ENCODE assay signal across 16 mouse cellular contexts in genomic region chr11:120887502-120887901, GRCm38 (mm10). TPM values are rescaled to one million over a fixed set of nuclear protein-coding genes. Genes with fewer than 3 reads are reported as not detected.
DNase-seq lines count a peak whose midpoint lies in the region; TF ChIP-seq lines count a peak whose summit lies in the region.
"Had no signal": no experiment of that assay in that cellular context is flagged by ENCODE, and none has a peak within 500 bp of the region (broad histone marks: within the 10 kb centered on the region; RNA-seq: fewer than 3 reads in every experiment).

No protein-coding gene starts in this region.

- no peaks in the 10 kb centered on the region for H3K36me3 ChIP-seq in thymus, adult 2 months (ENCODE audit: control insufficient read depth, insufficient read depth, low read length)

- H3K4me3 ChIP-seq in layer of hippocampus, adult 2 months, result no peak overlapping the region
- no peak overlapping the region for H3K4me3 ChIP-seq in thymus, adult 2 months (ENCODE audit: control insufficient read depth, insufficient read depth, low read length)
- no peak overlapping the region for H3K4me3 ChIP-seq in bone marrow, adult 2 months (replicated peaks; ENCODE audit: control insufficient read depth, low read depth, low read length)
- H3K4me3 ChIP-seq: embryonic facial prominence, embryonic 15.5 days; hindbrain, embryonic 13.5 days; liver, embryonic 13.5 days; neural tube, embryonic 13.5 days had no signal

- no peaks in the 10 kb centered on the region for H3K27me3 ChIP-seq in thymus, adult 2 months (ENCODE audit: control insufficient read depth, insufficient read depth, low read length)
- H3K27me3 ChIP-seq: embryonic facial prominence, embryonic 15.5 days; hindbrain, embryonic 13.5 days; liver, embryonic 13.5 days; neural tube, embryonic 13.5 days had no signal

- no peak for DNase-seq in layer of hippocampus, adult 2 months (ENCODE audit: low spot score in 2 of 2)
- no peak for DNase-seq in layer of hippocampus, postnatal 36 days
- DNase-seq in thymus, postnatal 4 days, result peak; percentile 44
- no peak for DNase-seq in thymus, adult 2 months
- no peak for DNase-seq in spleen, postnatal 14 days (ENCODE audit: low spot score in 2 of 2)
- DNase-seq in gastrocnemius, postnatal 25 days, result no peak
- DNase-seq: cerebellum, adult 8-10 months; gastrocnemius, postnatal 14 days; kidney, adult 9 months; liver, embryonic 13.5 days; spleen, adult 18-20 months had no signal

- H3K4me1 ChIP-seq in thymus, adult 2 months (replicated peaks; ENCODE audit: control insufficient read depth, insufficient read depth, low read length), result peaks cover 19% of the 10 kb centered on the region
- no peaks in the 10 kb centered on the region; the same call in 1 of the 2 replicates for H3K4me1 ChIP-seq in bone marrow, adult 2 months (ENCODE audit: control insufficient read depth, insufficient read depth, low read length)
- H3K4me1 ChIP-seq: embryonic facial prominence, embryonic 15.5 days; hindbrain, embryonic 13.5 days; liver, embryonic 13.5 days; neural tube, embryonic 13.5 days had no signal

- peak; percentile 55 for TF ChIP-seq CTCF in layer of hippocampus, adult 2 months (conservative IDR thresholded peaks at IDR 0.05)
- TF ChIP-seq CTCF in thymus, adult 2 months (IDR thresholded peaks at IDR 0.05; ENCODE audit: borderline replicate concordance, control insufficient read depth, extremely low read depth, insufficient read depth, low read length, poor library complexity), result no peak
- TF ChIP-seq CTCF in bone marrow, adult 2 months (IDR thresholded peaks at IDR 0.05; ENCODE audit: control insufficient read depth, insufficient read depth, low read length), result peak; percentile 29; the same call in 1 of the 2 replicates

- WGBS in thymus, adult 2 months, result 98% methylated on average over 5 of the region's 5 CpGs
- whole genome bisulfite sequencing in bone marrow, adult 2 months, result 90% methylated on average over 5 of the region's 5 CpGs

- no peak overlapping the region for H3K27ac ChIP-seq in layer of hippocampus, adult 2 months
- H3K27ac ChIP-seq in thymus, adult 2 months (ENCODE audit: control insufficient read depth, insufficient read depth, low read length), result no peak overlapping the region
- no peak overlapping the region for H3K27ac ChIP-seq in bone marrow, adult 2 months (ENCODE audit: control insufficient read depth, insufficient read depth, low read depth, low read length, poor library complexity)
- H3K27ac ChIP-seq: embryonic facial prominence, embryonic 15.5 days; hindbrain, embryonic 13.5 days; liver, embryonic 13.5 days; macrophage; neural tube, embryonic 13.5 days had no signal

- TF ChIP-seq POLR2A in thymus, adult 2 months (IDR thresholded peaks at IDR 0.05; ENCODE audit: control insufficient read depth, extremely low read depth, insufficient read depth, low read length, poor library complexity), result no peak
- no peak for TF ChIP-seq POLR2A in bone marrow, adult 2 months (IDR thresholded peaks at IDR 0.05; ENCODE audit: borderline replicate concordance, control insufficient read depth, low read depth, low read length)

RNA-seq across cellular contexts. Expression of gene Ccdc57, which starts 45.2 kb away (rescaled TPM):
- total RNA-seq in layer of hippocampus, adult 2 months (2021), result 1 to 10 TPM; 8.4 to 8.7 TPM
- 1 to 10 TPM; 6.1 to 7.0 TPM for total RNA-seq in layer of hippocampus, postnatal 36 days (2021)
- polyA plus RNA-seq in thymus, adult 2 months (2012; rRNA removed), result 1.6 and 1.7 TPM in 2 replicates
- polyA plus RNA-seq in bone marrow, adult 2 months (2011; ENCODE audit: insufficient read depth, insufficient read length, low replicate concordance, missing spikeins), result 2.7 and 14.6 TPM in 2 replicates
- 1 to 10 TPM; 2.8 to 2.9 TPM for total RNA-seq in gastrocnemius, postnatal 25 days (2021)
